Mouse (Mus musculus): ENCODE results near the gene Igfn1. TPM values are rescaled to one million over a fixed set of nuclear protein-coding genes. Genes with fewer than 3 reads are reported as not detected.

The Igfn1 gene
- polyA plus RNA-seq, 1 experiment, result not detected

DNA sequence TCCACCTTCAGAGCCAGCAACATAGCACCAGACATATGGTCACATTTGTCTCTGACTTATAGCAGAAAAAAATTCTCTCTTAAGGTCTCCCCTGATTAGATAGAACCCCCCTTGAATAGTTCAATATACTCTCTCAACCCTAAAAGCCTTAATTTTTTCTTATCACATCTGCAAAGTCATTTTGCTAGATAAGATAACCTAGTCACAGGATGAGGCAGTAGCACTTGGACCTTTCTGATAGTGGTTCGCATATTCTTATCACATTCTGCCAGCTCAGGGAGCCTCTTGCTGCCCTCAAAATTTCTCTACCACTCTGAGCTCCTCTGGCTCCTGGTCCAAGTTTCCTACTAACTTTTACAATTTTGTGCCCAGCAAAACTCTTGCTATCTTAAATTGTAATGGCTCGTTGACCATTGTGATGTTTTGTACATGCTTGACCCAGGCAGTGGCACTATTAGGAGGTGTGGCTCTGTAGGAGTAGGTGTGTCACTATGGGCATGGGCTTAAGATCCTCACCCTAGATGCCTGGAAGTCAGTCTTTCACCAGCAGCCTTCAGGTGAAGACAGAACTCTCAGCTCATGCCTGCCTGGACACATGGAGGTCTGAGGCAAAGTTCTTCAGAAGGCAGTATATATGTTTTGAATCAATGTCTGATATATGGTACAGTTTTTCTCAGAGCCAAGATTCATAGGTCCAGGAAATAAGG lies 8.8 kb upstream of the Igfn1 start:
- Histone ChIP-seq H3K27me3 (ENCODE audit: control insufficient read depth, insufficient read depth, low read length, poor library complexity, severe bottlenecking) (no peaks in the 10 kb centered on the region), H3K9me3 (replicated peaks; ENCODE audit: control insufficient read depth, insufficient read depth, low read length, poor library complexity, severe bottlenecking) (no peaks in the 10 kb centered on the region), H3K4me1 (ENCODE audit: control insufficient read depth, insufficient read depth, low read length) (no peaks in the 10 kb centered on the region), H3K36me3 (ENCODE audit: control insufficient read depth, insufficient read depth, low read length, poor library complexity, severe bottlenecking) (no peaks in the 10 kb centered on the region), H3K9ac (ENCODE audit: low read depth, poor library complexity, severe bottlenecking) (no peak overlapping the region), H3K27ac (ENCODE audit: insufficient read depth, low read length) (no peak overlapping the region), H3K4me3 (ENCODE audit: low read depth, low read length) (no peak overlapping the region)
- TF ChIP-seq CTCF (IDR thresholded peaks at IDR 0.05; ENCODE audit: low read depth, low read length) (no peak), POLR2A (IDR thresholded peaks at IDR 0.05; ENCODE audit: insufficient read depth, low read length) (no peak), EP300 (IDR thresholded peaks at IDR 0.05; ENCODE audit: insufficient read depth, low read depth, low read length) (no peak)

- Histone ChIP-seq H3K9me3 (replicated peaks; ENCODE audit: control insufficient read depth, insufficient read depth, low read length, poor library complexity, severe bottlenecking) (no peaks in the 10 kb centered on the region), H3K4me3 (ENCODE audit: low read depth, low read length) (no peak overlapping the region), H3K27me3 (ENCODE audit: control insufficient read depth, insufficient read depth, low read length, poor library complexity, severe bottlenecking) (no peaks in the 10 kb centered on the region), H3K27ac (ENCODE audit: insufficient read depth, low read length) (no peak overlapping the region), H3K9ac (ENCODE audit: low read depth, poor library complexity, severe bottlenecking) (no peak overlapping the region), H3K4me1 (ENCODE audit: control insufficient read depth, insufficient read depth, low read length) (no peaks in the 10 kb centered on the region), H3K36me3 (ENCODE audit: control insufficient read depth, insufficient read depth, low read length, poor library complexity, severe bottlenecking) (no peaks in the 10 kb centered on the region)
- TF ChIP-seq EP300 (IDR thresholded peaks at IDR 0.05; ENCODE audit: insufficient read depth, low read depth, low read length), result no peak
- TF ChIP-seq POLR2A (IDR thresholded peaks at IDR 0.05; ENCODE audit: insufficient read depth, low read length), result no peak
- no peak for TF ChIP-seq CTCF (IDR thresholded peaks at IDR 0.05; ENCODE audit: low read depth, low read length)
Measured at GRCm38 (mm10) chr1:136013513-136013912, 7.4 kb upstream of the Igfn1 start.

DNA sequence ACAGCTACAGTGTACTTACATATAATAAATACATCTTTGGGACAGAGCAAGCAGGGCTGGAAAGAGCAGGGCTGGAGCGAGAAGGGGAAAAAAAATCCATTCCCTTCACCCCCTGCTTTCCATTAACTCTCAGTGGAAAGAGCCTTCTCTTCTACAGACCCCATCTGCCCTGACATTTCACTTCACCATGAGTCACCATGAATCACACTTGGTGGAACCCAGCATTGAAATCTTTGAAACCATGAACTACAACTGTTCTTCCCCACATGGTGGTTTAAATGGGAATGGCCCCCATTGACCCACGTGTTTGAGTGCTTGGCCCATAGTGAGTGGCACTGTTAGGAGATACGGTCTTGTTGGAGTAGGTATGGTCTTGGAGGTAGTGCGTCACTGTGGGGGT lies 4.1 kb upstream of the Igfn1 start:
- Histone ChIP-seq H3K4me3 (ENCODE audit: low read depth, low read length) (no peak overlapping the region), H3K36me3 (ENCODE audit: control insufficient read depth, insufficient read depth, low read length, poor library complexity, severe bottlenecking) (no peaks in the 10 kb centered on the region), H3K27me3 (ENCODE audit: control insufficient read depth, insufficient read depth, low read length, poor library complexity, severe bottlenecking) (no peaks in the 10 kb centered on the region), H3K4me1 (ENCODE audit: control insufficient read depth, insufficient read depth, low read length) (no peaks in the 10 kb centered on the region), H3K9me3 (replicated peaks; ENCODE audit: control insufficient read depth, insufficient read depth, low read length, poor library complexity, severe bottlenecking) (no peaks in the 10 kb centered on the region), H3K27ac (ENCODE audit: insufficient read depth, low read length) (no peak overlapping the region), H3K9ac (ENCODE audit: low read depth, poor library complexity, severe bottlenecking) (no peak overlapping the region)
- TF ChIP-seq EP300 (IDR thresholded peaks at IDR 0.05; ENCODE audit: insufficient read depth, low read depth, low read length) (no peak), POLR2A (IDR thresholded peaks at IDR 0.05; ENCODE audit: insufficient read depth, low read length) (no peak), CTCF (IDR thresholded peaks at IDR 0.05; ENCODE audit: low read depth, low read length) (no peak)

GRCm38 (mm10) chr1:136008159-136008533 lies 2.0 kb upstream of the Igfn1 start:
- Histone ChIP-seq H3K27ac (ENCODE audit: insufficient read depth, low read length) (no peak overlapping the region), H3K4me3 (ENCODE audit: low read depth, low read length) (peak overlapping the region; percentile 20; the same call in 1 of the 2 replicates), H3K36me3 (ENCODE audit: control insufficient read depth, insufficient read depth, low read length, poor library complexity, severe bottlenecking) (no peaks in the 10 kb centered on the region), H3K9ac (ENCODE audit: low read depth, poor library complexity, severe bottlenecking) (no peak overlapping the region), H3K4me1 (ENCODE audit: control insufficient read depth, insufficient read depth, low read length) (no peaks in the 10 kb centered on the region), H3K27me3 (ENCODE audit: control insufficient read depth, insufficient read depth, low read length, poor library complexity, severe bottlenecking) (no peaks in the 10 kb centered on the region), H3K9me3 (replicated peaks; ENCODE audit: control insufficient read depth, insufficient read depth, low read length, poor library complexity, severe bottlenecking) (no peaks in the 10 kb centered on the region)
- TF ChIP-seq POLR2A (IDR thresholded peaks at IDR 0.05; ENCODE audit: insufficient read depth, low read length), result no peak
- no peak for TF ChIP-seq EP300 (IDR thresholded peaks at IDR 0.05; ENCODE audit: insufficient read depth, low read depth, low read length)
- TF ChIP-seq CTCF (IDR thresholded peaks at IDR 0.05; ENCODE audit: low read depth, low read length), result no peak

DNA sequence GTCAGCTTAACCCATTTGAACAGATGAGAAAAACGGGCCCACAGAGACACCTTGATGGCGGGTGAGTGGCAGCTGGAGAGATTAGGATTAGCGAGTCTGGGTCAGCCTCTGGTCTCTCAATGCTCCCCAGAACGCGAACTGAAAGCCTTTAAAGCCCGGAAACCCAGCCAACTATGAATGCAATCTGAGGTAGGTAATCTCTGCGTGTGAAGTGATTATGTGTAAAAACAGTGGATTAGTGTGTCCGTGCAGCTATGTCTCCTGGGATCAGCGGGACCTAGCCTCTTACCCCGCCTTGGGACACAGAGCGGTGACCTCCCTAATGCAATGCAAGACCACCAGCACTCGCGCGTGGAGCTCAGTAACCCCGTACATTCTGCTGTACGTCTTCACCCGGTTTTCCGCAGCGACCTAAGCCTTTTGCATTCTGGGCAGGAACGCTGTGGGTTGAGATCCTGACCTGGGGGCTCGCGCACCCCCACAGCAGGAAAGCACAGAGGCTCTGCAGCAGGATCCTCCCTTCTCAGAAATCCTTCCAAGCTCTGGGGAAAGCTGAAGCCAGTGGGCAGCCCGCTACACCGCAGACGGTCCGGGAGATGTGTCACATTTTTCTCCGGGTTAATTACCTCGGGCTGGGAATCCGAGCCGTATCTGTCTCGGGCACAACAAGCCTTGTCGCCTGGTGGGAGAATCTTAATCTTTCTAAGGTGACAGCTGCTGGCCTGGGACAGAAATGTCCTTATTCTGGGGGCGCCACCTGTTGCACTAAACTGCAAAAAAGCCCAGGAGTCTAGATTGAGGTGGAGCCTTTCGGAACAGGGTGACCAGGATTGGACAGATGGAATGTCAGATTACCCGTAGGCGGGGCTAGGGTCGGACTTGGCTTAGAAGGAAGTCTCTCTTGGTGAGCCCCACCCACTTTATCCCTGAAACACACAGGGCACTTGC lies 1.3 kb upstream of the Igfn1 start, which contains the start of gene Tmem9:
Gene Tmem9 (plus strand): TSS at position 940 of the 948 bp plus-strand sequence.
- H3K4me1 ChIP-seq (ENCODE audit: control insufficient read depth, insufficient read depth, low read length), result no peaks in the 10 kb centered on the region
- no peaks in the 10 kb centered on the region for H3K9me3 ChIP-seq (replicated peaks; ENCODE audit: control insufficient read depth, insufficient read depth, low read length, poor library complexity, severe bottlenecking)
- peak within 1 kb of the TSS; percentile 31 for H3K9ac ChIP-seq (ENCODE audit: low read depth, poor library complexity, severe bottlenecking)
- H3K27ac ChIP-seq (ENCODE audit: insufficient read depth, low read length), result no peak within 1 kb of the TSS
- H3K36me3 ChIP-seq (ENCODE audit: control insufficient read depth, insufficient read depth, low read length, poor library complexity, severe bottlenecking), result no peaks in the 10 kb centered on the region
- peak within 1 kb of the TSS; percentile 71 for H3K4me3 ChIP-seq (ENCODE audit: low read depth, low read length)
- H3K27me3 ChIP-seq (ENCODE audit: control insufficient read depth, insufficient read depth, low read length, poor library complexity, severe bottlenecking), result no peaks in the 10 kb centered on the region
- no peak for TF ChIP-seq POLR2A (IDR thresholded peaks at IDR 0.05; ENCODE audit: insufficient read depth, low read length)
- no peak for TF ChIP-seq EP300 (IDR thresholded peaks at IDR 0.05; ENCODE audit: insufficient read depth, low read depth, low read length)
- TF ChIP-seq CTCF (IDR thresholded peaks at IDR 0.05; ENCODE audit: low read depth, low read length), result no peak

Measured in ES-Bruce4 (cell line).